Mouse (Mus musculus) hindbrain, embryonic 10.5 days (tissue): ENCODE measurements around the gene 4930430F08Rik. TPM values are rescaled to one million over a fixed set of nuclear protein-coding genes. Genes with fewer than 3 reads are reported as not detected.

Experiments used
- DNase-seq: peaks from one replicate; pipeline ENCODE4 v3.0.0-alpha.2; 2017; ENCODE audit warnings: low spot score
- H3K27ac ChIP-seq: fragments of 300-500 bp; sonication (generic); 2 replicates; pipeline ENCODE4 v1.5.1; 2016; ENCODE audit warnings: mild to moderate bottlenecking, moderate library complexity
- H3K27me3 ChIP-seq: fragments of 300-500 bp; sonication (generic); 2 replicates; pipeline ENCODE4 v1.6.1; 2016; ENCODE audit warnings: mild to moderate bottlenecking; ENCODE audit not compliant: poor library complexity, insufficient read depth, severe bottlenecking
- H3K36me3 ChIP-seq: fragments of 300-500 bp; sonication (generic); 2 replicates; pipeline ENCODE4 v1.6.1; 2016; ENCODE audit warnings: mild to moderate bottlenecking, moderate library complexity
- H3K4me1 ChIP-seq: fragments of 300-500 bp; sonication (generic); replicated peaks from 2 replicates; pipeline ENCODE4 v1.6.1; 2016; ENCODE audit warnings: mild to moderate bottlenecking
- H3K4me3 ChIP-seq: fragments of 300-500 bp; sonication (generic); 2 replicates; pipeline ENCODE4 v1.5.1; 2016; ENCODE audit warnings: mild to moderate bottlenecking, moderate library complexity
- H3K9me3 ChIP-seq: fragments of 300-500 bp; sonication (generic); 2 replicates; pipeline ENCODE4 v1.6.1; 2016; ENCODE audit warnings: mild to moderate bottlenecking, moderate library complexity
- WGBS: fragments of 180-500 bp; shearing (Covaris S2); methylation state at CpG from one replicate; pipeline ENCODE4 v1.1.7; 2016; 5-methylcytosine and 5-hydroxymethylcytosine counted together
- polyA plus RNA-seq: library from polyadenylated mRNA; unstranded; fragments of >200 nt; fragmentation: Nextera tagmentation; extraction: Ambion mirVana; gene quantifications from 2 replicates; pipeline ENCODE4 v1.2.1, GENCODE M21; 2016

The 4930430F08Rik gene
- 9.0 and 9.4 TPM in 2 replicates for polyA plus RNA-seq

DNA sequence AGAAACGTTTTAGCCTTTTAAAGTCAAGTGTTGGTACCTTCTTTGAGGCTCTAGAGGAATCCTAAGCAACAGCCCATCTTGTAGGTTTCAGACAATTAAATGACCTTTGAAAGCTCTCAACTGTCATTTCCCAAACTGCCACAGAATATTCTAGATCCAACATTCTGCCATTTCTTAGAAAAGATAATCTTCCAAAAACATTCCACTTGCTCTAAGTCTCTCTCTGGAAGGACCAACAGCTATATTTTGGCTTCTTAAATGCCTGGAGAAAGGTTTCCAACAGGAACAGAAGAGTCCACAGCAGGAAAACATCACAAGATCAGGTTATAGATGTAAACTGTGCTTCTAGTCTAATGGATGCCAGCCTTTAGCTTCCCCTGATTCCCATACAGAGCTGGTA is at the start of gene 4930430F08Rik, which contains the start of gene 1700017N19Rik:
TSS of gene 4930430F08Rik (minus strand) at position 101 of the 400 bp plus-strand sequence.
TSS of gene 1700017N19Rik (plus strand) at position 162 of the 400 bp plus-strand sequence.
- Histone ChIP-seq H3K4me3 (peak within 1 kb of the TSS; percentile 79), H3K27ac (peak within 1 kb of the TSS; percentile 88; the same call in 1 of the 2 replicates)

DNA sequence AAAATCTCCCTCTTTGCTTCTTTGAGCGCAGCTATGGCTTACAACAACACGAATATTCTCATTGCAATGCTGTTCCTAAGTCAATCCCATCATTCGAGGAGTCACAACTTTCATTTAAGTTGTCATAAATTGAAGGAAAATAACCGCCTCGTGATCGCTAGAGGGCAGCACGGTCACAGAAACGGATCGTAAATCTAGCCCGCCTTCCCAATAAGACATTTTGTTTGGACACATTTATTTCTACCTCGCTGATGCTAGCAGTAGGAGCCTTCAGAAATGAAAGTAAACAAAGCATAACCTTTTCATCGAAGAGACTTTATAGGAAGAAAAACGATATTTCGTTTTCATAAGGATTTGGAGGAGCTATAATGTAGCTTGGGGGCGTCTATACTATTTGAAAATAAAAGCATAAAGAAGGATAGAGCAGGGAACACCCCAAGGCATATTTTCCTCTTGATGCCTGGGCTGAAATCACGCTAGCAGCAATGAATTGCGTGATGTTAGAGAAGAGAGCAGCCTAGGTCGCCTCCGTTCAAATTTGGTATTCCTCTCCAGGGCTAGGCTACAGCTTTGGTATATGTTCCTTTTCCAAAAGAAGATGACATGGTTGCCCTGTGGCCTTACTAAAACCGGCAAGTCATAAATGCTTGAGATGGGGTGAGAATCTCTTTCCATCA is 39.7 kb upstream of the 4930430F08Rik start:
- H3K27ac ChIP-seq, result no peak overlapping the region
- WGBS, result 27% methylated on average over 20 of the region's 20 CpGs
- peak; percentile 44 for DNase-seq

More for the DNA sequence above, at the start of gene 4930430F08Rik, which contains the start of gene 1700017N19Rik:
- 77% methylated on average over 1 of the region's 1 CpGs for WGBS
- 0 out of 2 replicates have a peak, but pooled peaks cover under 1% of the 10 kb centered on the region for H3K36me3 ChIP-seq
- H3K4me1 ChIP-seq, result peaks cover 13% of the 10 kb centered on the region; the same call in 1 of the 2 replicates
- H3K27me3 ChIP-seq, result no peaks in the 10 kb centered on the region
- H3K9me3 ChIP-seq, result no peaks in the 10 kb centered on the region
- DNase-seq, result no peak

DNA sequence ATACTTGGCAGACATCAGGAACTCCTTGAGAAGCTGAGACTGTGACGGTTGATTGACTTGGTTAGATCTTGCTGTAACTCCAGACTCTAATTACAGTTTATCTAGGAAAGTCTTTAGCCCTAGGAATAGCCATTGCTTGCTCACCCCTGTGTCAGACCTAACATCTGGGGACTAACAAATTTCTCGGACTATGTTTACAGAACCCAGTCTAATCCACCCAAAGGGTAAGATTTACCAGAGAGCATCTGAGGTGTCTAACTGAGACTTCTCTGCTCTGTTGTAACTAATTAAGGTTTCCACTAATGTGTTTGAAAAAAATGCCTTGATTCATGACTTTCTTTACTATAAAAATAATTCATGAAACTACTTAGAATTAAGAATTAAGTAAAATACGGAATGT is 32.3 kb upstream of the 4930430F08Rik start:
- no peaks in the 10 kb centered on the region for H3K27me3 ChIP-seq
- no peaks in the 10 kb centered on the region for H3K9me3 ChIP-seq
- no peaks in the 10 kb centered on the region for H3K36me3 ChIP-seq
- no peak for DNase-seq
- H3K27ac ChIP-seq, result no peak overlapping the region
- no peak overlapping the region for H3K4me3 ChIP-seq
- no peaks in the 10 kb centered on the region for H3K4me1 ChIP-seq
- 89% methylated on average over 3 of the region's 3 CpGs for WGBS

More for the DNA sequence above, 39.7 kb upstream of the 4930430F08Rik start:
- Histone ChIP-seq H3K36me3 (no peaks in the 10 kb centered on the region), H3K4me1 (no peaks in the 10 kb centered on the region; the same call in 1 of the 2 replicates), H3K27me3 (no peaks in the 10 kb centered on the region), H3K4me3 (no peak overlapping the region), H3K9me3 (no peaks in the 10 kb centered on the region)

DNA sequence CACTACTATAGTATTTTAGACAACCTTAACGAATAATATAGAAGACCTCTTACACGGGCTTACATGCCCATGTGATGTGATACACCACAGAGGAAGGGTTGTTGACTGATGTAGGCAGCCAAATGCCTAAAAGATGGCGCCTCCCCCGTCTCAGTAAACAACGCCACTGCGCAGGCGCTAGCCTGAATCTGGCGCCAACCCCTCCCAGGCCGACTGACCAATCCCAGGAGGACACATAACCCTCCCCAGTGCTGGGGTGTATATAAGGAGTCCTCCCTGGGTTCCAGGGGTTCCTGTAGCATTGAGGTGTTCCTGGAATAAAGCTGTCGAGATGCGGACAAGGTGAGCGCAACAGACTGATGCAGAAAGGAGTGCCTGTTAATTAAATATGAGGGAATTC is 29.8 kb upstream of the 4930430F08Rik start:
- H3K9me3 ChIP-seq, result no peaks in the 10 kb centered on the region
- DNase-seq, result no peak
- H3K4me1 ChIP-seq, result no peaks in the 10 kb centered on the region
- H3K27me3 ChIP-seq, result no peaks in the 10 kb centered on the region
- no peaks in the 10 kb centered on the region for H3K36me3 ChIP-seq
- WGBS, result 92% methylated on average over 12 of the region's 12 CpGs
- no peak overlapping the region for H3K27ac ChIP-seq
- H3K4me3 ChIP-seq, result no peak overlapping the region

DNA sequence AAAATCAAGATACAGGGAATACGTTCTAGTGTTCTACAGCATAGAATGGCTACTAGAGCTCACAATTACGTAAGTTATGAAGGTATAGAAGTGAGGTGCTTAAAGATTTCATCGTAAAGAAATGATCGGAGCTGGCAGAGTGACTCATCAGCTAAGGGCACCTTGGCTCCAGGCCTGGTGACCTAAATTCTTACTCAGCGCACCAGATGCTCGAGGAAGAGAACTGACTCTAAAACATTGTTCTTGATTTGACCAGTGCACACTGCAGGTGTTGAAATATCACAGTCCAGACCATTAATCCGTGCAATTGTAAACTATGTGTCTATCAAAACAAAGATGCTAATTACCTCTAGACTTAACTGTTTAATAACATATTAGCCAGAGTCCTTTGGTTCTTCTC is 29.3 kb upstream of the 4930430F08Rik start:
- no peak for DNase-seq
- H3K4me3 ChIP-seq, result no peak overlapping the region
- no peaks in the 10 kb centered on the region for H3K4me1 ChIP-seq
- 93% methylated on average over 7 of the region's 7 CpGs for WGBS
- no peaks in the 10 kb centered on the region for H3K9me3 ChIP-seq
- H3K27me3 ChIP-seq, result no peaks in the 10 kb centered on the region
- H3K27ac ChIP-seq, result no peak overlapping the region
- no peaks in the 10 kb centered on the region for H3K36me3 ChIP-seq

DNA sequence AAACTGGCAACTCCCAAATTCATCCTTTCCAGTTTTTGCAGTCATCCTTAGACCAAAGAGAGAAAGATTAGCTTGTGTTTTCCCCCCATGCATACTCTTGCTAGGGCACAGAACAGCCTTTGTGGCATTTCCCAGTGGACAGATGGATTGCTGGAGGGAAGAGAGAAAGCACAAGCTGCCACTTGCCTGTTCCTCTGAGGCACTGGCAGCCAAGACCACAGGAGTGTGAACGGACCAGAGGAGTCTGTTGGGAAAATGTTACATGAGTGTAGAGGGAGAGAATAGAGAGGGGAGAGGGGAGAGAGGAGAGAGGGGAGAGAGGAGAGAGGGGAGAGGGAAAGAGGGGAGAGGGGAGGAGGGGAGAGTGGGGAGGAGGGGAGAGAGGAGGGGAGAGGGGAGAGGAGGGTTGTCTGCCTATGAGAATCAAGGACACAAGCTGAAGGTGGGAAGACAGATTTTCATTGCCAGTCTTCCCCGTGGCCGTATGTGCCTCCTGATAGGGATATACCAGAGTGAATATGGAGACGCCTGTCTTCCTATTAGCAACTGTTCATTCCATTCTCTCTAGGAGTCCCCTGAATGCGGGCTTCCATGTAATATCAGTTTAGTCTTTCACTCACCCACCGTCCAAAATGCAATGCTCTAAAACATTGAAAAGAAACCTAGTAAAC is 27.1 kb upstream of the 4930430F08Rik start:
- H3K4me1 ChIP-seq, result no peaks in the 10 kb centered on the region
- WGBS, result 76% methylated on average over 6 of the region's 6 CpGs

DNA sequence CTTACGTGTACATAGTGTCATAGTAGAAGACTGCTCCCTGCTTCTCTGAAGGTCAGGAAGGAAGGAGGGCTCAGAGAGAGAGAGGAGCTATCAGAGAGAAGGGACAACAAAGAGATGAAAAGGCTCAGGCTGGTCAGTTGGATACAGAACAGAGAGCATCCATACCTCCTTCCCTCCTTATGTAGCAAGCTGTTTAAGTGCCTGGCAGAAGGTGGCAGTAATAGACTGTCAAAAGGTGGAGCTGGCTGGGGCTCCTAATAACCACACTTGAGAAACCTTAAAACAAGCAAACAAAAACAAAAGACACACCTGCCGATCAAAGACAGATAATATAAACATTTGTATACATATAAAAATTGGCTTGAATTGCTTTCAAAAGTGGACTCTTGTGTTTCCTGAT is 14.0 kb upstream of the 4930430F08Rik start:
- 73% methylated on average over 2 of the region's 2 CpGs for WGBS
- no peaks in the 10 kb centered on the region for H3K36me3 ChIP-seq
- no peaks in the 10 kb centered on the region for H3K27me3 ChIP-seq
- no peaks in the 10 kb centered on the region for H3K9me3 ChIP-seq
- H3K4me3 ChIP-seq, result no peak overlapping the region
- no peaks in the 10 kb centered on the region for H3K4me1 ChIP-seq
- H3K27ac ChIP-seq, result no peak overlapping the region
- no peak for DNase-seq

More for the DNA sequence above, 27.1 kb upstream of the 4930430F08Rik start:
- H3K4me3 ChIP-seq, result no peak overlapping the region
- H3K36me3 ChIP-seq, result no peaks in the 10 kb centered on the region
- DNase-seq, result no peak
- H3K9me3 ChIP-seq, result no peaks in the 10 kb centered on the region
- no peaks in the 10 kb centered on the region for H3K27me3 ChIP-seq
- H3K27ac ChIP-seq, result no peak overlapping the region

DNA sequence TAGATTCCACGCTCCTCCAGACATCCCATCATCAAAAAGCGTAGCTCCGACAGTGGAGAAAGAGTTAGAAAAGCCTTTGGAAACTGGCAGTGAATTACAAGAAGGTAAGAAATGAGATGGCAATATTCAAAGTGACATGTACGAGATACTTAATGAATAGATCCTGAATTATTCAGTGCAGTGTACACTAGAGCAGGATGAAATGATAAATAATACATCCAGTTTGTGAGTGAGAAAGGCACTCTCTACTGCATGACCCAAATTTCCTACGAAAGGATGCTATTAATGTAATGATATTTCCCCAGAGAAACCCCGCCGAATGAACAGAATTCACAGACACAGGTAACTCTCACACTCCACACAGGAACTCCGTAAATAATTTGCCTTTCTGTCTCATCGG is 13.3 kb upstream of the 4930430F08Rik start:
- Histone ChIP-seq H3K36me3 (no peaks in the 10 kb centered on the region), H3K4me3 (no peak overlapping the region), H3K27me3 (no peaks in the 10 kb centered on the region), H3K27ac (no peak overlapping the region), H3K9me3 (no peaks in the 10 kb centered on the region), H3K4me1 (no peaks in the 10 kb centered on the region)
- DNase-seq, result no peak
- WGBS, result 90% methylated on average over 9 of the region's 9 CpGs

DNA sequence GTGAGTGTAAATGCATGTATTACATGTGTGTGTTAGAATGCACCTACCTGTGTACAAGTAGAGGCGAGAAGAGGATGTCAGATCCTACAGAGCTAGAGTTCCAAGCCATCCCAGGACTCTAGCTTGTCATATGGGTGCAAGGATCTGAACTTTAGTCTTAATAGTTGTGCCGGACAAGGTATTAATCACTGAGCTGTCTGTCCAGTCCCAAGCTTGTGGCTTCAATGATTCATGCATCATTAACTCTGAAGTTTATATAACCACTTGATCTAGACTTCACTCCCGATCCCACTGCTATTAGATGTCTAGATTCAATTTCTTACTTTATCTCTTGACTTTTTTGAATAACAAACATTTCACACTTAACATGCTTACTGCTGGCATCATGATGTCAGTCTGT is 8.1 kb upstream of the 4930430F08Rik start:
- no peak for DNase-seq
- Histone ChIP-seq H3K36me3 (no peaks in the 10 kb centered on the region), H3K4me3 (no peak overlapping the region), H3K9me3 (no peaks in the 10 kb centered on the region), H3K27me3 (no peaks in the 10 kb centered on the region), H3K4me1 (no peaks in the 10 kb centered on the region), H3K27ac (no peak overlapping the region)
- 90% methylated on average over 3 of the region's 3 CpGs for WGBS

DNA sequence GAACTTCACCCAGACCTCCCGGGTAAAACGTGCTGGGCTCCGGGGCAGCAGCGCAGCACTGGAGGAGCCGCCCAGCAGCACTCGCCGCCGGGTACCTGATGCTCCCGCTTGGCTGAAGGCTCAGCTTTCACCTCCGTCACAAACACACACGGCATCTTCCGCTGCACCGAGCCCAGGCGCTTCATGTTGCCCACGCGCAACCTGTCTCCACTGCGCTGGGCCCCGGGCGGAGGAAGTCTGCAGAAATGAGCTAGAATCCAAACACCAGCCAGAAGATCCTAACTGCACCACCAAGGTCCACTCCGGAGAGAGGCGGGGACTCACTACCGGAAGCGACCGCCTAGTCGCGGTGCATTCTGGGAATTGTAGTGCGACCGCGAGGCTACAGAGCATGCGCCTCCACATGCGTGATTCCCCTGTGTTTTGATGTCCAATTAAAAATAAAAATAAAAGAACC is 1.3 kb downstream of the 4930430F08Rik start:
- DNase-seq, result peak; percentile 89
- Histone ChIP-seq H3K27me3 (no peaks in the 10 kb centered on the region), H3K4me3 (peak overlapping the region; percentile 79), H3K27ac (peak overlapping the region; percentile 88), H3K4me1 (peaks cover 13% of the 10 kb centered on the region; the same call in 1 of the 2 replicates), H3K9me3 (no peaks in the 10 kb centered on the region), H3K36me3 (peaks cover 11% of the 10 kb centered on the region)
- WGBS, result under 1% methylated on average over 31 of the region's 31 CpGs

DNA sequence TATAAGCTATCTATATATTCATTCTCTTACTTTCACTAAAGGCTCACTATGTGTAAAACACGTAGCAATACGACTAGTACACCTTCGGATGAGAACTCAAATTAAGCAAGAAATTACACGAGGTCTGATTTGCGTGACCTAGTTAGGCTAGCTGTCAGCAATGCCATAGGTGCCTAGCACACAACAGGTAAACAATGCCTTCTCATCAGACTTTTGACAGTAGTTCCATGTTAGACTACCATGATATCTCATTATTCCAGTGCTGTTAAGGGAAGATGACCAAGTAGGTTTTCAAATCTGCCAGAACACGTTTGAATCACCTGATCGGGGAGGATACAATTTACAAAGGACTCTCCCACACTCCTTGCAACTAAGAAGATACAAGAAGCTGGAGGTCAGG is 1.7 kb downstream of the 4930430F08Rik start:
- WGBS, result 55% methylated on average over 7 of the region's 7 CpGs
- peaks cover 14% of the 10 kb centered on the region for H3K36me3 ChIP-seq
- H3K27me3 ChIP-seq, result no peaks in the 10 kb centered on the region
- DNase-seq, result peak; percentile 3
- H3K4me3 ChIP-seq, result peak overlapping the region; percentile 79
- H3K9me3 ChIP-seq, result no peaks in the 10 kb centered on the region
- peaks cover 13% of the 10 kb centered on the region; the same call in 1 of the 2 replicates for H3K4me1 ChIP-seq
- H3K27ac ChIP-seq, result peak overlapping the region; percentile 88

DNA sequence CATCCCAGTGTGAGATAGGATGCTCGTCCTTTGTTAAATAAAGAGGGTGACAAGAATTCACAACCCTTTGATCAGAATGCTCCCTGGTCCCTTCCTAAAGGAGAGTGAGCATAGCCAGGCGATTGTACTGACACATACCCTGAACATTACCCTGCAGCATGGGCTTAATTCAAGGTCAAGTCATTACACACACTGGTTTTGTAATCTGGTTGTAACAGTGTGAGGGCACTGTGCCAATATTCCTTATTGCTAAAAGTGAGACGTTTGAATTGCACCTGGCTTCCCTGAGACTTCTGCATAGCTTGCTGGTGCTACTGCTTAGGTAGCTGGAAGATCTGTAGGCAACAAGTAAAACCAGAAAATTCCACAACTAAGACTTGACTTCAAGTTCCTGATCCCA is 6.0 kb downstream of the 4930430F08Rik start:
- no peaks in the 10 kb centered on the region for H3K9me3 ChIP-seq
- peaks cover 13% of the 10 kb centered on the region; the same call in 1 of the 2 replicates for H3K4me1 ChIP-seq
- peaks cover 14% of the 10 kb centered on the region for H3K36me3 ChIP-seq
- no peak for DNase-seq
- WGBS, result 96% methylated on average over 3 of the region's 3 CpGs
- H3K4me3 ChIP-seq, result no peak overlapping the region
- H3K27ac ChIP-seq, result no peak overlapping the region
- no peaks in the 10 kb centered on the region for H3K27me3 ChIP-seq

DNA sequence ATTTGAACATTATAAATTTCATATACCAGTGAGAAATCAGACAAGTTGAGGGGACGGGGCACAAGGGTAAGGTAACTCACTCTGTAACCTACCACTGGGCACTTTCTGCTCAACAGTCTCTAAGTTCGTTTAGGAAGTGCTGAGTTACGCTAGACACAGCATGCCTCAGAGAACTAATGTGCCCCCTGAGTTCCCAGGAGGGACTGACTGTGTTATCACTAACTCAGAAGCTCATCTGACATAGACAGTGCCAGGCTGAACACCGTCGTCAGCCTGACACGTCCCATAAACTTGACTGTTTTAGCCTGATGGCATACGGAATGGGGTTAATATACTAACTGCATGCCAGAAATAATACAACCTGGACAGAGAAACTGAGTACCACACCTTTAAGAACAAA is 14.9 kb downstream of the 4930430F08Rik start:
- WGBS, result 92% methylated on average over 7 of the region's 7 CpGs
- H3K36me3 ChIP-seq, result peaks cover 55% of the 10 kb centered on the region
- no peak for DNase-seq
- no peak overlapping the region for H3K4me3 ChIP-seq
- H3K27ac ChIP-seq, result no peak overlapping the region
- H3K4me1 ChIP-seq, result no peaks in the 10 kb centered on the region
- no peaks in the 10 kb centered on the region for H3K27me3 ChIP-seq
- no peaks in the 10 kb centered on the region for H3K9me3 ChIP-seq
